Mouse (Mus musculus): ENCODE measurements around the gene Ripk3.

DNA sequence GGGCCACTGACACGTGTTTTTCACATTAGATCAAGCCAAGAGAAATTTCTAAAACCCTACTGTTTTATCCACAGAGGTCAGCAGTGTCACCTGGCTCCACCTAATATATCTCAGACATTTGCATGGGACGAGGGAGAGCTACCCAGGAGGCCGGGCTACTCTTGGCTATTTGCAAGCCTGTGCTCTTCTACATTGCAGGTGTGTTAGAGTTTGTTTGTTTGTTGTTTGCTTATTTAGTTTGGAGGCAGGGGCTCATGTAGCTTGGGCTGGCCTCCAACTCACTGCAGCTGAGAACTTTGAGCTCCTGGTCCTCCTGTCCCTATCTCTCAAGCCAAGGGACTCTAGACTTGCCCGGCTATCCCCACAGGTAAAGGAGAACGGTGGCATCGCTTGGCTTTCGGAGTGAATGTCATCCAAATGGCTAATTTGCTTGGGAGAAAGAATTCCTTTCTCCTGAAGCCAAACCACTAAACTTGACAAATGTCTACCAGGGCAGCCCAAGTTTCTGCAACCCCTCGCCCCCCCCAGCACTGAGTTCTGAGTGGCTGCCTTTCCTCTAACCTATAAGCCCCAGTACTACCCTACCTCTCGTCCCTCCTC lies 6.2 kb downstream of the Ripk3 start:
- TF ChIP-seq HCFC1 (IDR thresholded peaks at IDR 0.05; ENCODE audit: borderline replicate concordance, insufficient read depth, low read length): no peak
- no peak for TF ChIP-seq ZC3H11A (IDR thresholded peaks at IDR 0.05; ENCODE audit: borderline replicate concordance, low read depth, low read length)
- no peak for TF ChIP-seq MAFK (IDR thresholded peaks at IDR 0.05; ENCODE audit: insufficient read depth, low read depth, low read length)

Data from ES-E14 (cell line).